Mouse (Mus musculus) urinary bladder, postnatal 36 days (tissue): ENCODE measurements around the gene Fn3krp.
A peak's percentile ranks its signal among the peaks of the same experiment; 100 is the strongest.

Experiments
- DNase-seq, 2 experiments: peaks; one replicate each; pipeline ENCODE4 v3.0.0; 2022; ENCODE audit warnings: low spot score in 2 of 2, mixed read lengths in 1 of 2

Gene Fn3krp

DNA sequence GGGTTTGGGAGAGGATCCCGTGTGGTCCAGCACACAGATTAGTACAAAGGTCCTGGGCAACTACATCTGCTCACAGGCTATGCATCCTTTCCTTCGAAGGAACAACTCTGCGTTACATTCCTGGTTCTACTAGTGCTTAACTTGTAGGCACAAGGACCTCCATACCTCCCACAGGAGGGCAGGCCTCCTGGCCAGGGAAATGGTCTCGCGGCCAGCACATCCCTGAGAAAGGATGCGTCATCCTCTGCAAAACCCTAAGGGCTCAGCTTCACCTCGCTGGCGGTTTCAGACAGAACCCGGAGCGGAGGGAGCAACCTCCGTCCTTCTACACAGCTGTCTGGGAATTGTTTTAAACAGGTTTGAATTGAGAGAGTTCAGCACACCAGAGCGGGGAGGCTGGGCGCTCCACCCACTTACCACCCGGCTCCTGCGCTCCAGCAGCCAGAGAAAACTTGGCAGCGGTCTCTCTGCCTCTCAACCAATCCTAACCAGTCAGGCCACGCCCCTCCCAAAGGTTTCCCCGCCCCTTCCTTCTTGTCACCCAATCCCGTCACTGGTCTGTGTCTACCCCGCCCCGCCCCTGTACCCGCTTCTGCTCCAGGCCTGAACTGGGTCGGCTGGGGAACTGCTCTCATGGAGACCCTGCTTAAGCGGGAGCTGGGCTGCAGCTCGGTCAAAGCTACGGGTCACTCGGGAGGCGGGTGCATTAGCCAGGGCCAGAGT, at the start of gene Fn3krp:
Gene Fn3krp, plus strand, starts transcription at position 572 of the 723 bp plus-strand sequence.
- DNase-seq, result peak; percentile 99 to 100

DNA sequence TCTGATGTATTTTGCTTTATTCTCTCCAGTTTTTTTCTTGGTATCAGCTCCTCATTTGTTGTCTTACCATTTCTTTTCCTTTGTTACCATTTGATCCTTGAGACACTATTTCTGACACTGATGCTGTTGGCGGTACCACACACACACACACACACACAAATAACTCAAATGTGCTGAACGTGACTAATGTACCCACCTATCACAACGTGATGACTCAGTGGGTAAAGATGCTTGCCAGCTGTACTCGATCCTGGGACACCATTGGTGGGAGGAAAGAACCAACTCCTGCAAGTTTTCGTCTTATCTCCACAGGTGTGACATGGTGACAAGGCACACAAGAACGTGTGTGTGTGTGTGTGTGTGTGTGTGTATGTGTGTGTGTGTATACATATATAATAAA, 47.9 kb upstream of the Fn3krp start:
- no peak for DNase-seq

DNA sequence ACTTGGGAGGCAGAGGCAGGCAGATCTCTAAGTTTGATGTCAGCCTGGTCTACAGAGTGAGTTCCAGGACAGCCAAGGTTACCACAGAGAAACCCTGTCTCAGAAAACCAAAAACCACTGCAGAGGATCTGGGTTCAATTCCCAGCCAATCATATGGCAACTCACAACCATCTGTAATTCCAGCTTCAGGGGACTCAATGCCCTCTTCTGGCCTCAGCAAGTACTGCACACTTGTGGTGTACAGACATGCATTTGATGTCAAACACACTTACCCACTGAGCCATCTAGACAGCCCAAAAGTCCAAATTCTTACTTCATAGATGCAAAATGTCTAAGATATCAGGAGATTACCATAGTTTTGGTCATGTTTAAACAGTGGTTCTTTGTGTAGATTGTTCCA, 42.6 kb upstream of the Fn3krp start:
- no peak for DNase-seq

DNA sequence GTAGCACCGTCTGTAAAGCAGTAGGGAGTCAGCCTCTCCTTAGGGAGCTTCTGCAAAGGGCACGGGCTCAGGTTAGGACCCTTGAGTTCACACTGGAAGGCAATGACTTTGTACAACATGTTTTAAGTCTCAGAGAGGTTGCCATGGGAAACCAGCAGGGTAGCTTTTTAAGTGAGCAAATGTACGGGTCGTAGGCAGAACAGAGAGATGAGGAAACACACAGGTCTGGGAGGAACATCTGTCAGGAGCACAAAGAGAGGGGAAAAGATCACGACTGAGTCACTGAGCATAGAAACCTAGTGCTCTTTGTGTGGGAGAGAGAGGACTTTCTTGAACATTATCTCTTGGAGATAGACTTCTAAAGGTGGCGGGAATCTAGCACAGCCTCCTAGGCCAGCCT, 40.9 kb upstream of the Fn3krp start:
- DNase-seq, result no peak

DNA sequence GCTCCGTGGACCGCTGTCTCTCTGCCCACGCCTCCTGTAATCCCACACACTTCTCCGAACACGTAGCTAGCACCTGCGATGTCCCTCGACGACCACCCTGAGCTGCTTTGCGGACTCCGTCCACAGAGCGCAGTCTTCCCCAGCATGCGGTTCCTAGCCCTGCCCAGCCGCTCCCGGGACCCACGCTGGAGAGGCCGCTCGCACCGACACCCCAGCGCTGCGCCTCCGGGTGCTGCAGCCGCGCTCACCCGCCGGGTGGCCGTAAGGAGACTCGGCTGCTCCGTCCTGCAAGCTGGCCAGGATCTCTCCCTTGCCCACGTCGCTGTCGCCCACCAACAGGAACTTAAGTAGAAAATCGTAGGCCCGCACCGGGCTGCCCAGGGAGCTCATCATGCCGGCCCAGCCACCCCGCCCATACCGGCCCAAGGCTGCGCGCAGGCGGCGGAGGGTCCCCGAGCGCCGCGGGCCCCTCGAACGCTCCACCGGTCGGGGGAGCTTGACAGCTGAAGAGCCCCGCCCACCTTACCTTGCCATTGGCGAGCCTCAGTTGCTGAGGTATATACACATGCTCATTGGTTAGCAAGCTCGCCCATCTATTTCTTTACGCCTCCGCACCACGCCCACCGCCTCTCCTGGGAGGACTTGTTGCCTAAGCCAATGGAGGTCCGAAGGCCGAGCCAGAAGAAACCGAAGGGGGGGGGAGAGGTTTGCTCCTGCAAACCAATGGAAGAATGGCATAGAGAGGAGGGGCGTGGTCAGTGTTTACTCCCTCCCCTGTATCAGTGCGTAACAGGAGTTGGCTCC, 33.2 kb upstream of the Fn3krp start, which contains the start of gene Rab40b:
Gene Rab40b, minus strand, starts transcription at position 502 of the 804 bp plus-strand sequence.
- peak; percentile 78 to 92 for DNase-seq

DNA sequence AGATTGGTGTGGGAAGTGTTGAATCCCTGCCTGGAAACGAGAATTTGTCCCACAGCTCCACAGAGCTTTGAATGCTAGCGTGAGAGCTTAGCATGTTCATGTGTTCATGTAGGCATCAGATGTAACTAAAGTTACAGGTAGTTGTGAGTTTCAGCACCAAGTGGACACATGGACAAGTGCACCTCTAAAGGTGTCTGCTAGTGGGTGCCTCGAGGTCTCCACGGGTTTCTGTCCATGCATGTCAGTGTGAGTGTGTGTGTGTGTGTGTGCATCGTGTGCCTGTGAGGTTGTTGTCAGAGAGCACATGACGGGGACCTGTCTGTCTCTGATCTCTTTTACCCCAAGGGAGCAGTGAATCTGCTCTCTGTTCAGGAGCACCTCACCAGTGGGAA, 32.7 kb upstream of the Fn3krp start:
- no peak for DNase-seq

DNA sequence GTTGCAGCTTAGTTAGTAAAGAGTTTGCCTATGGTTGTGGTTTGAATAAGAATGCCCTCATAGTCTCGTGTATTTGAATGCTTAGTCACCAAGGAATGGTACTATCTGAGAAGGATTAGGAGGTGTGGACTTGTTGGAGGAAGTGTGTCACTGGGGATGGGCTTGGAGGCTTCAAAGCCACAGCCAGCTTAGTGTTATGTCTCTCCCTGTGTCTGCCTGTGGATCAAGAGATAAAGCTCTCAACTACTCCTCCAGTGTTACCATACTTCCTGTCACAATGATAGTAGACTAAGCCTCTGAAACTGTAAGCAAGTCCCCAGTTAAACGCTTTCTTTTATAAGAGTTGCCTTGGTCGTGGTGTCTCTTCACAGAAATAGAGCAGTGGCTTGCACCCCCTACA, 30.4 kb upstream of the Fn3krp start:
- DNase-seq, result no peak

DNA sequence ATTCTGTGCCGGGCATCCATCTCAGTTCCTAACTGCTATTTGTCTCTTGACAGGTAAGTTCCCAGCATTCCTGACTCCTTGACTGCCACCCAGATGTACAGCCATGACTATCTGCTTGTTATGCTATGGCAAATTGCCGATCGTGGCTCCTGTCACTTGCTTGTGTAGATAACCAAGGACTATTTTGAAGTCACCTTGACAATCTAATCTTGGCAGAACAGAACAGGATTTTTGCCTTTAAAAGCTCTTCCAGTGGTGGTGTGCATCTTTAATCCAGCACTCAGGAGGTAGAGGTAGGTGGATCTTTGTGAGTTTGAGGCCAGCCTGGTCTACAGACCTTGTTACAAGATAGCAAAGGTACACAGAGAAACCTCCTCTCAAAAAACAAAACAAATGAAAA, 28.8 kb upstream of the Fn3krp start:
- no peak for DNase-seq

DNA sequence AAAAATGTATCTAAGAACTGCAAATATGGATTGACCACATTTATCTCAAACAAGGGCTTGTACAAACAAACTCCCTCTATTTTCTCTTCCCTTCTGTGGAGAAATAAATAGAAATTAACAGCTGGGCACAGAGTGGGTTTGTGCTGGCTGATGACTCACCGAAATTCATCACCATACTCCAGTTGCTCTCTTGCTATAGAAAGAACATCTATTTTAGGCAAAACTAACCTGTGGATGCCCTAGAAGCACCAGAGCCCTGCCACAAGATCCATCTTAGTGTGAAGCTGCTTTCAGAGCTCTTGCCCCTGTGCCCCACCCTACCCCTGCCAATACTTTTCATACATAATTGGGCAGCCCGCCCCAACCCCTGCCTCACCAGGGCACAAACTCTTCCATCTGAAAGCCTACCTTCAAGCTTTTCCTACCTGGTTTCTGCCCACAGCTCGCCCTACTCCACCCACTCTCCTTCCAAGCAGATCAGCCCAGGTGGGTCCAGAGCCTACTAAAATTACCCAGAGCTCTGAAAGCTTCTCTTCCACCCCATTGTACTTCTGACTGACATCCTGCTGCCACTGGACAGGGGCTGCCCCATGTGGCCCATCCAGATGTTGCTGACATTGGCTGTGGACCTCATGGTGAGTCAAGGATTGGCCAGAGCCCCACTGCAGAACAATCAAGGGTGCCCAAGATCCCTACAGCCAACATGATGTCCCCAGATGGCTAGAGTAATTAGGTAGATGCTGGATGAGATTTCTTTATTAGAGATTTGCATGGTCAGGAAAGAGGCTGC, 13.6 kb upstream of the Fn3krp start:
- DNase-seq, result no peak

DNA sequence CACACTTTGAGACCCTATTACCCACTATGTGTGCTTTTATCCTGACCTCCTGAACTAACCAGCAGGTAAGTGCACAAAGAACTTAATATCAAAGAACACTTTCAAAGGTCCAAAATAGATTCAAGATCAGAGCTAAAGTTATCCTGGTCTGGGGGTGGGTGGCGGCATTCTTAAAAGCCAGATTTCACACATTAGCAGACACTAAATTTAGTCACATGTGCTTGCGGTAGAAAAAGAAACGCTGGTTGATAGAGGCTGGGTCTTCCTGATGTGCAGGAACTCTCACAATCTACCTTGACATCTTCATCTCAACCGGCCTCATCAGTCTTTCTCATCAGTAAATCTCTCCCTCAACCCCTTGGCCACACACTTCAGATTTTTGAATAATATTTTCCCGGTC, 6.4 kb upstream of the Fn3krp start:
- DNase-seq, result no peak

DNA sequence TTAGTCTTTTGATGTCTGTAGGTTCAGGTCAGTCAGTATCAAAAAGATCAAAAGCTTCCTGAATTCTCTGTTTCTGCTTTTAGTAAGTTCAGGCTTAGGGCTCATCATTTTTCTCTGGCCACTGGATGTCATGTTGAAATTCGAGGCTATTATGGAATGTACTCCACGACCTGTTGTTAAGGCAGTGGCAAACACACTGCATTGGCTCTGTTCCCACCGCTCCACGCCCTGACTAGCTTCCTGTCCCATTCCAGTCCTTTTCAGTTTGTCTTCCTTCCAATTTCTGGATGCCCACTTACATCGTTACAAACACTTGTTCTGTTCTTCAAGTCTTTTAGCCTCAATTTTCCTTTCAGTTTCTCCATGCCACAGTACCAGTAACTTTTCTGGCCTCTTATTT, 5.8 kb upstream of the Fn3krp start:
- no peak for DNase-seq

DNA sequence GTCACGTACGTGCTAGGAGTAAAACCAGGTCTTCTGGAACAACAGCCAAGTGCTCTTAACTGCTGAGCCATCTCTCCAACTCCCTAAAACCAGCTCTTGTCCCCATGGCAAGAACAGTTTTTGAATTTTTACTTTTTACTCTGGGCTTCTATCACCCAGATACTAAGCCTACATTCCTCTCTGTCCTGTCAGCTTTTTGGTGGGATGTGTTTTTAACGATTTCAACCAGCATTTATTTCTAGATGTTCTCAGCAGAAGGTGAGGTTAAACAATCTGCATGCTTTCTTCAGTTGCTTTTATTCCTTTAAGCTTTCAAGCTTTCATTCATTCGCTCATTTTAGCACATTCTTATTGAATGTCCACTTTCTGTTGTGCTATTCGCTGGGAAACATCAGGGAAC, 3.2 kb upstream of the Fn3krp start:
- DNase-seq, result no peak

DNA sequence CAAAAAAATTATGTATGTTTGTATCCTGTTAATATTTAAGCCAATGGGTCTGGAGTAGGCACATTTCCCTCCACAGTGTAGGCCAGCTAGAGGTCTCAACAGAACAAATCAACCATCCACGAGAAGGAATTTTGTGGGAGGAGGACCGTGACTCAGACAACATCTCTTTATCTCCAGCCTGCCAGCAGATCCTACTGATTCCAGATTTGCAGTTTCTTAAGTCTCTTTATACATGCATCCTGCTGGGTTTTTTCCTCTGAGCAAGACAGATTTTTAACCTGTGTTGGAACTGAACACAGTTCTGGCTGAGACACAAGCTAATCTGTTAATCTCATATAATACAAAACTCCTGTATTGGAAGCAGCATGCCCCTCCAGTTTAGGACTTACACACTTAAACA, 2.3 kb upstream of the Fn3krp start:
- DNase-seq, result no peak

DNA sequence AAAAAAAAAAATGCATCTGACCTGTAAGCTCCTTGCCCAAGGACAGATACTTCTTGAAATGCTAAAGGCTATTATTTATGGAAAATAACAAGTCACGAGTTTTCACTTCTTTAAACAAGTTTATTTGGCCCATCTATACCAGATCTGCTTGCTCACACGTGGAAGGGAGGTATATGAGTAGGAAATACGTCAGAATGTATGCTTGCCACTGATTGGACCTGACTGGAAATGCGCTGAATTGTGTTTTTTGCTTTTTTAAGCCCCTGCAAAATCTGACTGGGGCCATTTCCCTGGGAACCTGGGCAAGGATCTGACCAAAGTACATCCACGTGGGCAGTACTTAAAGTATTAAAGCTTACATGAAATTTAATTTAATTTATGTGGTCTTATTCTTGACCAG, 822 bp upstream of the Fn3krp start:
- DNase-seq, result no peak

DNA sequence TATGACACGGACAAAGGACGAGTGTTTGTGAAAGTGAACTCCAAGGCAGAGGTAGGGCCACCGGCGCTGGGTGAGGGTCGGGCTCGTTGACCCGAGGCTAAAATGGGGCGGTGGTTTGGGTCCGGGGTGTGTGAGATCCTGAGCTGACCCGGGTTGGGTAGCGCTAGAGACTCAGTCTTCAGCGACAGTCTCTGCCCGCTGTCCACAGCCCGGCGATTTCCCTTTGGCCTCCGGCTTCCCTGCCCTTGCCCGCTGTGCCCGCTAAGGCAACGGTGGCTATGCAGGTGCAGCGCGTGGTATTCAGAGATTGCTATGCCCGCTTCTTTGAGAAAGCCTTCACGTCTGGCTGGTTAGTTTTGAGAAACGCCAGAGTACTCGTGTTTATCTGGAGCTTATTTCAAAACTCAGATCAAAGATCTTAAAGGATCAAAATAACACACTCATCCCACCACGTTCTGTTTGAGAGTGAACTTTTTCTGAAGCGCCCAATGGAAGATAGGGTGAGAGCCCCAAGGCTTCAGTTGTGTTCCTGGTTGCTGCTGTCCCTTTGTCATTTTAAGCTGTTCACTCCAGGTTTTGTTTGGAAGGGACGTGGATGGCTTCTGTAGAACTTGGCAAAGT, 462 bp downstream of the Fn3krp start:
- peak in 1 of 2 experiments; percentile 14 for DNase-seq

DNA sequence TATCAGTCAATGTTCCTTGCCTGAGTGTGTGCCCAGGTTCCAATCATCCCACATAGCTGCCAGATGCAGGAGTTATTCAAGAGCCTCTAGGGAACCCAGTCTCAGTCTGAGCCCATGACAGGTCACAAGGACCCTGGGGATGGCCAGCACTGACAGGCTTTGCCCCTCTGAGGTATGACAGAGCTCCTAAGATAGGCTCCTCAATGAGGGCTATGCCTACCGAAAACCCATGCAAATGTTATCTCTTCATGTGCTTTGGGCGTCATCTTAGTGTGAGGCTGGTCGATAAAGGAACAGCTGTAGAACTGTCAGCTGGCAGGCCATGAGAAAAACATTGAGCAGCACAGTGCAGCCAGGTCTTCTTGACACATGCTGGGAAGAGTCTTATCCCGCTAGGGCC, 12.2 kb downstream of the Fn3krp start:
- DNase-seq, result no peak

DNA sequence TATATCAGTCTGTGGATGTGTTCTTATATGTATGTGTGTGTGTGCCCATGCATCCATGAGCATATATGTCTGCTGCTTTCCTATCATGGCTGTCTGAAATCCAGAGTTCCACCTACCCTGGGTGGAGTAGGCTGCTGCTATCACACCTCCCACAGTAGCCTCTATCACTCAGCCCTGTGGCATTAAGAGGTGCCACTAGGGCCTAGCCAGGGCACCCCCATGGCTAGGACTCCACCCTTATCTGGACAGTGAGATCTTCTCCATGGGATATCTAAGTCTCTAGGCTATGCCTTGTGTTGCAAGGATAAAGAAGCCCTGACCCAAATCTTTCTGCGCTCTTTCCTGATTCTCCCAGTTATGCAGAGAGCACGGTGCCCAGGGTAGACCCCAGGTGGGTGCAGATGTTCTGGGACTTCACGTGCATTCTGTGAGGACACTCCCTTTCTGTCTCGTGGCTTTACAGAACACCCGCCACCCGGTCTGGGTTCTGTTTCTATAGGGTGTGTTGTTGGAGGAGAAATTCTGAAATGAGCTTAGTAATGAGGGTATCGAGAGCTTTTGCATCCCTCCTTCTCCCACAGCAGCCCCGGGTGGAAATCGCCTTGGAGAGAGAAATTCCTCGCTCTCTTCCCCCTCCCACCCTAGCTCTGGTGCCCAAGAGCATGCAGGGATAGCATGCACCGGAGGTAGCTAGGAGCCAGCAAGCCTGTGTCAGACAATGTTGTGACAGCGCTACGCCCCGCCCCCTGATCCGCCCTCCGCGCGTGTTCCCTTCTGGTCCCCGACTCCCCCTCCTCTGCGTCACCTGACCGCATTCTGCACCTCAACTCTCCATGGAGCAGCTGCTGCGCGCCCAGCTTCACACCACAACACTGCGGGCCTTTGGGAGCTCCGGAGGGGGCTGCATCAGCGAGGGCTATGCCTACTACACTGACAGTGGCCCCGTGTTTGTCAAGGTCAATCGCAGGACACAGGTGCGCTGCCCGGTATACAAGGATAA, 13.3 kb downstream of the Fn3krp start, which contains the start of gene Fn3k:
Gene Fn3k, plus strand, starts transcription at position 758 of the 1,000 bp plus-strand sequence.
- DNase-seq, result peak; percentile 73 to 91

DNA sequence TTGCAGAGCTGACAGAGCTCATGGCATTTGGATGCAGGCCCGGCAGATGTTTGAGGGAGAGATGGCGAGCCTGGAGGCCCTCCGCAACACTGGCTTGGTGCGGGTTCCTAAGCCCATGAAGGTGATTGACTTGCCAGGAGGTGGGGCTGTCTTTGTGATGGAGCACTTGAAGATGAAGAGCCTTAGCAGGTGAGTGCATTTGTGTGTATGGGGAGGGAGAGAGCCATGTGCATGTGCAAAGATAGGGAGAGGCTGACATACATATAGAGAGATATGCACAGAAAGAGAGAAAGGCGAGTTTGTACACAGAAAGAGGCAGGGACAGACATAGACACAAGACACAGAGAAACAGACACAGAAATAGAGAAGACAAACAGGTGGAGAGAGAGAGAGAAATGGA, 16.0 kb downstream of the Fn3krp start:
- DNase-seq, result no peak

DNA sequence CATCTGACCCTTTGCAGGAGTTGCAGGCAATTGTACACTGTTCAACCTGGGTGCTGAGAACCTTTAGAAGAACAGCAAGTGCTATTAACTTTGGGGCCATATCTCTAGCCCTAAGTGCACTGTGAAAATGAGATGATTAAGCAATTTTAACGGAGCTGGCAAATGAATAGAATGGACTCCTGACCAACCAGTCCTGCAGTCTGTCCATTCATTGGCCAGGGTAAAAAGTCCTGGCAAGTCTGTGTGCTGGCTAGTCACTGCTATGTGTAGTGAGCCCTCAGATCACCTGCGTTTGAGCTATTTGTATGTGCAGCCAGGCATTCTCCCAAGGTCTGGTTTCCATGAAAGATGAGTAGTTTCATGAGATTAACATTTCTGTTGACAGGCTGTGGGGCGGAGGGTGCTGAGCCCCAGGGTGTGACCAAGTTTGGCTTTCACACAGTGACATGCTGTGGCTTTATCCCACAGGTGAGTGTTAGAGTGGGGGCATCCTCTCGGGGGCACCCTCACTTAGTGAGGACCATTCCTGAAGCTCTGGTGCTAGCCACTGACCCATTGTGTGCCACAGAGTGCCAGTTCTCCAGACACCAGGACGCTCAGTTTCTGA, 18.6 kb downstream of the Fn3krp start:
- no peak for DNase-seq

DNA sequence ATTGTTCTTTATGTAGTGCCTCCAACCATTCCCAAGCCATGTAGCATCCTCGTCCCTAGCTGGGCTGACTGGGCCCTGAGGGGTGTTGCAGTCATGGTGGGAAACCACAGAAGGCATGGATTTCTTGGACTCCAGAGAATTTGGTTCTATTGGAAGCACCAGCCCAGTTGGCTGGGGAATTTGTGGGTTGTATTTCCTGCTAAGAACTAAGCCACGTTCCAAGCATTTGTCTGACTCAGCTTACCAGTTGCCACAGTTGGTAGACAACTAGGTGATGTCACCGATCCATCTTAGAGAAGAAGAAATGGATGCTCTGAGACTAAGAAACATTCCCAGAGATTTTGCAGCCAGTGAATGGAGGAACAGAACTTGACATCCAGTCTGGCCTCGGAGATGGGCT, 20.5 kb downstream of the Fn3krp start:
- no peak for DNase-seq
